Mouse (Mus musculus) limb, embryonic 10.5 days (tissue): Measurements from ENCODE around the gene Syce1l. TPM values are rescaled to one million over a fixed set of nuclear protein-coding genes. Genes with fewer than 3 reads are reported as not detected.

ENCODE experiments used
- DNase-seq: peaks from one replicate; pipeline ENCODE4 v3.0.0-alpha.2; 2017; ENCODE audit warnings: low spot score
- H3K27ac ChIP-seq: fragments of 300-500 bp; sonication (generic); 2 replicates; pipeline ENCODE4 v1.5.1; 2016; ENCODE audit warnings: mild to moderate bottlenecking
- H3K27me3 ChIP-seq: fragments of 300-500 bp; sonication (generic); 2 replicates; pipeline ENCODE4 v1.6.1; 2016; ENCODE audit warnings: low read depth, mild to moderate bottlenecking; ENCODE audit not compliant: poor library complexity, severe bottlenecking
- H3K36me3 ChIP-seq: fragments of 300-500 bp; sonication (generic); 2 replicates; pipeline ENCODE4 v1.6.1; 2016; ENCODE audit warnings: mild to moderate bottlenecking, moderate library complexity
- H3K4me1 ChIP-seq: fragments of 300-500 bp; sonication (generic); 2 replicates; pipeline ENCODE4 v1.6.1; 2016
- H3K4me3 ChIP-seq: fragments of 300-500 bp; sonication (generic); 2 replicates; pipeline ENCODE4 v1.5.1; 2016; ENCODE audit warnings: mild to moderate bottlenecking, moderate library complexity
- H3K9me3 ChIP-seq: fragments of 300-500 bp; sonication (generic); replicated peaks from 2 replicates; pipeline ENCODE4 v1.6.1; 2016; ENCODE audit warnings: mild to moderate bottlenecking
- WGBS: fragments of 180-500 bp; shearing (Covaris S2); methylation state at CpG from one replicate; pipeline ENCODE4 v1.1.7; 2016; 5-methylcytosine and 5-hydroxymethylcytosine counted together
- polyA plus RNA-seq: library from polyadenylated mRNA; unstranded; fragments of >200 nt; fragmentation: Nextera tagmentation; extraction: Ambion mirVana; gene quantifications from 2 replicates; pipeline ENCODE4 v1.2.1, GENCODE M21; 2016

Gene Syce1l
- polyA plus RNA-seq = not detected in 2 replicates

GRCm38 (mm10) chr8:113642926-113643325, at the start of gene Syce1l:
TSS of gene Syce1l (plus strand) at chr8:113643213.
- Histone ChIP-seq H3K27me3 (no peaks in the 10 kb centered on the region), H3K27ac (no peak within 1 kb of the TSS), H3K4me1 (peaks cover 3% of the 10 kb centered on the region; the same call in 1 of the 2 replicates), H3K4me3 (no peak within 1 kb of the TSS), H3K9me3 (no peaks in the 10 kb centered on the region), H3K36me3 (peaks cover 46% of the 10 kb centered on the region)
- DNase-seq = no peak
- WGBS = 93% methylated on average over 16 of the region's 16 CpGs

GRCm38 (mm10) chr8:113598401-113598800, 44.6 kb upstream of the Syce1l start:
- Histone ChIP-seq H3K4me3 (no peak overlapping the region), H3K27ac (no peak overlapping the region), H3K36me3 (no peaks in the 10 kb centered on the region), H3K9me3 (no peaks in the 10 kb centered on the region), H3K4me1 (no peaks in the 10 kb centered on the region), H3K27me3 (no peaks in the 10 kb centered on the region)
- 49% methylated on average over 3 of the region's 3 CpGs for WGBS
- DNase-seq = no peak

- H3K27ac ChIP-seq = no peak overlapping the region
- H3K4me1 ChIP-seq = peaks cover 17% of the 10 kb centered on the region
- H3K9me3 ChIP-seq = no peaks in the 10 kb centered on the region
- WGBS = 12% methylated on average over 3 of the region's 3 CpGs
- no peak overlapping the region for H3K4me3 ChIP-seq
- DNase-seq = no peak
- no peaks in the 10 kb centered on the region for H3K27me3 ChIP-seq
- peaks cover 1% of the 10 kb centered on the region for H3K36me3 ChIP-seq
Measured at GRCm38 (mm10) chr8:113632634-113633033, 10.4 kb upstream of the Syce1l start.

GRCm38 (mm10) chr8:113634161-113634560, 8.9 kb upstream of the Syce1l start:
- Histone ChIP-seq H3K4me3 (peak overlapping the region; percentile 73), H3K4me1 (peaks cover 17% of the 10 kb centered on the region), H3K36me3 (peaks cover 16% of the 10 kb centered on the region), H3K27me3 (no peaks in the 10 kb centered on the region), H3K9me3 (no peaks in the 10 kb centered on the region), H3K27ac (no peak overlapping the region)
- DNase-seq = no peak
- WGBS = 33% methylated on average over 12 of the region's 12 CpGs

- no peaks in the 10 kb centered on the region for H3K27me3 ChIP-seq
- H3K4me3 ChIP-seq = peak within 1 kb of the TSS; percentile 73
- peak within 1 kb of the TSS; percentile 90 for H3K27ac ChIP-seq
- H3K36me3 ChIP-seq = peaks cover 24% of the 10 kb centered on the region
- H3K4me1 ChIP-seq = peaks cover 17% of the 10 kb centered on the region
- H3K9me3 ChIP-seq = no peaks in the 10 kb centered on the region
- WGBS = under 1% methylated on average over 42 of the region's 42 CpGs
- peak; percentile 89 for DNase-seq
Measured at GRCm38 (mm10) chr8:113634670-113635591, 8.1 kb upstream of the Syce1l start, which contains the start of gene Mon1b. TSS of gene Mon1b (plus strand) at chr8:113635587.

GRCm38 (mm10) chr8:113635592-113636279, 7.3 kb upstream of the Syce1l start:
- no peaks in the 10 kb centered on the region for H3K27me3 ChIP-seq
- H3K4me3 ChIP-seq = peak overlapping the region; percentile 73
- peak overlapping the region; percentile 90 for H3K27ac ChIP-seq
- H3K36me3 ChIP-seq = peaks cover 31% of the 10 kb centered on the region
- H3K9me3 ChIP-seq = no peaks in the 10 kb centered on the region
- peak; percentile 95 for DNase-seq
- H3K4me1 ChIP-seq = peaks cover 17% of the 10 kb centered on the region
- 1% methylated on average over 44 of the region's 44 CpGs for WGBS

GRCm38 (mm10) chr8:113636280-113636628, 6.8 kb upstream of the Syce1l start:
- WGBS = 38% methylated on average over 5 of the region's 5 CpGs
- no peak for DNase-seq
- Histone ChIP-seq H3K36me3 (peaks cover 33% of the 10 kb centered on the region), H3K27ac (peak overlapping the region; percentile 90; the same call in 1 of the 2 replicates), H3K4me1 (peaks cover 17% of the 10 kb centered on the region), H3K27me3 (no peaks in the 10 kb centered on the region), H3K9me3 (no peaks in the 10 kb centered on the region), H3K4me3 (peak overlapping the region; percentile 73)

- H3K36me3 ChIP-seq = peaks cover 51% of the 10 kb centered on the region
- H3K27me3 ChIP-seq = no peaks in the 10 kb centered on the region
- H3K4me1 ChIP-seq = peaks cover 15% of the 10 kb centered on the region
- no peak overlapping the region for H3K27ac ChIP-seq
- H3K4me3 ChIP-seq = no peak overlapping the region
- H3K9me3 ChIP-seq = no peaks in the 10 kb centered on the region
- WGBS = 89% methylated on average over 8 of the region's 8 CpGs
- no peak for DNase-seq
Measured at GRCm38 (mm10) chr8:113640357-113640756, 2.7 kb upstream of the Syce1l start.

GRCm38 (mm10) chr8:113643479-113644210, 632 bp downstream of the Syce1l start:
- no peaks in the 10 kb centered on the region for H3K27me3 ChIP-seq
- peaks cover 3% of the 10 kb centered on the region; the same call in 1 of the 2 replicates for H3K4me1 ChIP-seq
- no peaks in the 10 kb centered on the region for H3K9me3 ChIP-seq
- no peak for DNase-seq
- peaks cover 39% of the 10 kb centered on the region for H3K36me3 ChIP-seq
- no peak overlapping the region for H3K27ac ChIP-seq
- H3K4me3 ChIP-seq = no peak overlapping the region
- WGBS = 90% methylated on average over 8 of the region's 8 CpGs

GRCm38 (mm10) chr8:113645220-113645619, 2.2 kb downstream of the Syce1l start:
- no peak for DNase-seq
- Histone ChIP-seq H3K4me1 (peaks cover 3% of the 10 kb centered on the region; the same call in 1 of the 2 replicates), H3K27ac (no peak overlapping the region), H3K4me3 (no peak overlapping the region), H3K36me3 (peaks cover 24% of the 10 kb centered on the region), H3K9me3 (no peaks in the 10 kb centered on the region), H3K27me3 (no peaks in the 10 kb centered on the region)
- 77% methylated on average over 5 of the region's 5 CpGs for WGBS

- no peak for DNase-seq
- Histone ChIP-seq H3K36me3 (no peaks in the 10 kb centered on the region), H3K27me3 (0 out of 2 replicates have a peak, but pooled peaks cover 11% of the 10 kb centered on the region), H3K4me1 (no peaks in the 10 kb centered on the region), H3K27ac (no peak overlapping the region), H3K4me3 (no peak overlapping the region), H3K9me3 (no peaks in the 10 kb centered on the region)
- 82% methylated on average over 12 of the region's 12 CpGs for WGBS
Measured at GRCm38 (mm10) chr8:113652450-113652849, 9.4 kb downstream of the Syce1l start.

- Histone ChIP-seq H3K27ac (no peak overlapping the region), H3K4me1 (no peaks in the 10 kb centered on the region), H3K27me3 (0 out of 2 replicates have a peak, but pooled peaks cover 11% of the 10 kb centered on the region), H3K9me3 (no peaks in the 10 kb centered on the region), H3K36me3 (no peaks in the 10 kb centered on the region), H3K4me3 (no peak overlapping the region)
- 57% methylated on average over 4 of the region's 4 CpGs for WGBS
- DNase-seq = no peak
Measured at GRCm38 (mm10) chr8:113653151-113653550, 10.1 kb downstream of the Syce1l start.
